Mouse (Mus musculus) erythroblast, embryonic 14.5 days (primary cell): ENCODE results near the gene Zfp667.
"Not testable (repeated sequence)": the region's sequence is repeated elsewhere in the genome, so short reads cannot be mapped to it uniquely, and the experiment has no call there.

ENCODE experiments used
- GATA1 ChIP-seq: IDR thresholded peaks from 2 replicates; pipeline ENCODE4 v1.6.1; 2012; ENCODE audit warnings: low read length, inconsistent platforms, mixed read lengths
- TAL1 ChIP-seq: IDR thresholded peaks from 3 replicates; pipeline ENCODE4 v1.6.1; 2012; ENCODE audit warnings: low read length, inconsistent platforms, mixed read lengths

DNA sequence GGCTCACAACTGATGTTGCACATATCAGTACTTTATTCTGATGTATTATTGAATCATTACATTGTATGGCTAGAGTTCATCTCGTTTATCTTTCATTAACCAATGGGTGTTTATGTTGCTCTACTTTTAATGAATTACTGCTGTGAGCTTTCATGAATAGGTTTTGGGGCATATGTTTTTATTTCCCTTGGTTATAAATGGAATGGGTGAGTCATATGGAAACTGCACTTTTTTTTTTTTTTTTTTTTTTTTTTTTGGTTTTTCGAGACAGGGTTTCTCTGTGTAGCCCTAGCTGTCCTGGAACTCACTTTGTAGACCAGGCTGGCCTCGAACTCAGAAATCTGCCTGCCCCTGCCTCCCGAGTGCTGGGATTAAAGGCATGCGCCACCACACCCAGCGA is 4.7 kb downstream of the Zfp667 start:
- not testable (repeated sequence) for TF ChIP-seq TAL1, GATA1
